Mouse (Mus musculus) brain, embryonic 14.5 days (tissue): Measurements from ENCODE around the gene Metrnl.

Experiments used
- CTCF ChIP-seq: fragments of 200-500 bp; IDR thresholded peaks from 2 replicates; pipeline ENCODE4 v1.5.1; 2012; ENCODE audit warnings: inconsistent platforms, mild to moderate bottlenecking, moderate library complexity, borderline replicate concordance; ENCODE audit not compliant: insufficient read depth, insufficient read length; ENCODE audit errors: extremely low read depth
- POLR2A ChIP-seq: fragments of 200-500 bp; IDR thresholded peaks from 2 replicates; pipeline ENCODE4 v1.6.1; 2012; ENCODE audit warnings: mild to moderate bottlenecking, inconsistent platforms, borderline replicate concordance; ENCODE audit not compliant: poor library complexity, insufficient read depth, insufficient read length, severe bottlenecking; ENCODE audit errors: extremely low read depth

DNA sequence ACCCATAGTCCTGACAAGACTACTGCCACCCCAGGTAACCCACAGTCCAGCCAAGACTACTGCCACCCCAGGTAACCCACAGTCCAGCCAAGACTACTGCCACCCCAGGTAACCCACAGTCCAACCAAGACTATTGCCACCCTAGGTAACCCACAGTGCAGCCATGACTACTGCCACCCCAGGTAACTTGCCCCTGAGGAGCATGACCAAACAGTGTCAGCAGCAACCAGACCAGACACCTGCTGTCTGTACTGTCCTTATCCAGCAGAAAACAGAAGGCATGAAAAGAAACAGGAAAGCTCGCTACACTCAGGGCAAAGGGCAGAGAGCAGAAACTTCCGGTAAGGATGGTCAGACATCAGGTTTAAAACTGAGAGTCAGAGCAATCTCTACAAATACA, 40.2 kb upstream of the Metrnl start:
- TF ChIP-seq CTCF (no peak), POLR2A (no peak)
